24 mouse cellular contexts compared by ENCODE assay signal in the genomic region with DNA sequence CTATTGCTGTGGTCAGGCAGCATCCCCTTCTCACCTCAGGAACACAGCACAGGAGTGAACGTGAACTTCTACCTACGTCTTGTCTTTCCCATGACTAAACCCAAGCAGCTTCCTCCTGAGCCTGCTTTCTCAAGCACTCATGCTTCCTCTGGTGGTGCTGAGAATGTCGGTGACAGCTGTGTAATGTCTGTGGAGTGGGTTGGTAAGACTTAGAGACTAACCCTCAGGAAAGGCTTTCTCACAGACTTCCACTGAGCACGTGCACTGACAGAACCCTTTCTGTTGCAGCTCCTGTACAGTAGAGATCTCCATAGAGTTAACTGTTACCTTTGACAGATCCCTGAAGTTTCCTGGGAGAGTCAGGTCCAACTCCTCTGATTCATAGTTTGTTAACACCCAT.
"Had no signal": no experiment of that assay in that cellular context is flagged by ENCODE, and none has a peak within 500 bp of the region (broad histone marks: within the 10 kb centered on the region; RNA-seq: fewer than 3 reads in every experiment).

No protein-coding gene starts in this region.

- H3K4me1 ChIP-seq: heart, embryonic 12.5 days; hindbrain, embryonic 15.5 days; kidney, embryonic 15.5 days; limb, embryonic 12.5 days; liver, embryonic 13.5 days; liver, embryonic 15.5 days had no signal

- H3K9me3 ChIP-seq: heart, embryonic 12.5 days; hindbrain, embryonic 13.5 days; hindbrain, embryonic 15.5 days; kidney, embryonic 15.5 days; limb, embryonic 12.5 days; liver, embryonic 13.5 days; liver, embryonic 15.5 days had no signal

- H3K36me3 ChIP-seq: liver, embryonic 13.5 days; liver, embryonic 15.5 days had no signal

- H3K27me3 ChIP-seq: heart, embryonic 12.5 days; hindbrain, embryonic 13.5 days; hindbrain, embryonic 15.5 days; kidney, embryonic 15.5 days; limb, embryonic 12.5 days; liver, embryonic 13.5 days; liver, embryonic 15.5 days had no signal

- H3K4me3 ChIP-seq: gastrocnemius, adult 2 months; heart, embryonic 12.5 days; hindbrain, embryonic 13.5 days; hindbrain, embryonic 15.5 days; kidney, embryonic 15.5 days; limb, embryonic 12.5 days; liver, embryonic 13.5 days; liver, embryonic 15.5 days had no signal

- H3K27ac ChIP-seq: gastrocnemius, adult 2 months; hindbrain, embryonic 13.5 days; hindbrain, embryonic 15.5 days; hindbrain, postnatal 0 days; kidney, embryonic 15.5 days; kidney, postnatal 0 days; limb, embryonic 12.5 days; liver, embryonic 13.5 days; liver, embryonic 15.5 days had no signal

- DNase-seq: gastrocnemius, adult 2 months; gastrocnemius, postnatal 10 days; gastrocnemius, postnatal 36 days; heart, adult 18-20 months; heart, postnatal 10 days; kidney, adult 11 months; kidney, adult 2 months; kidney, adult 9 months; kidney, postnatal 14 days; kidney, postnatal 36 days; layer of hippocampus, adult 9-11 months; layer of hippocampus, postnatal 36 days; left cerebral cortex, postnatal 4 days; liver; liver, embryonic 13.5 days; liver, postnatal 0 days had no signal
